Mouse (Mus musculus) T-cell, adult 66 days (primary cell): ENCODE data around the gene Nat8f4. TPM values are rescaled to one million over a fixed set of nuclear protein-coding genes. Genes with fewer than 3 reads are reported as not detected.

Experiments
- total RNA-seq, 2 experiments: library from RNA; stranded (reverse); gene quantifications; 3 replicates in 1 of 2; 4 replicates in 1 of 2; pipeline ENCODE4 v1.2.4; 2023

Nat8f4 gene
- 1 to 10 TPM; 3.1 to 4.0 TPM for total RNA-seq

DNA sequence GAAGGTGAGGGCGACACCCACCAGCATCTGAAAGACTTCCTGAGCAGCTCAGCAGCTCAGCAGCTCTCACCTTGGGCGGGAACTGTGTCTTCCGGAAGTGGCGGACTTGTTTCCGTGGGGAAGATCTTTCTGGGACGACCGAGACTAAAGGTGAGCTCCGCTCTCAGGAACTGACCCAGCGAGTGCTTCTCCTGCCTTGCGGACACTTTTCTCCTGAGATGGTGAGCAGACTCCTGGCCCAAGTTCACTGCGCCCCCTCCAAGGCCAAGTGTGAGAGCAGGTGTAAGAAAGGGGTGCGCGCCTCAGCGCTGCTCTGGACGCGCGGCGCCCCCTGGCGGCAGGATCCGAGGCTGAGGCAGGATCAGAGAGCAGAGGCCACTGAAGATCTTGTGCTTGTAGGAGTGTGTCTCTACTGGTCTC is at the start of gene Nat8f4:
TSS of gene Nat8f4 (minus strand) at position 243 of the 420 bp plus-strand sequence.

DNA sequence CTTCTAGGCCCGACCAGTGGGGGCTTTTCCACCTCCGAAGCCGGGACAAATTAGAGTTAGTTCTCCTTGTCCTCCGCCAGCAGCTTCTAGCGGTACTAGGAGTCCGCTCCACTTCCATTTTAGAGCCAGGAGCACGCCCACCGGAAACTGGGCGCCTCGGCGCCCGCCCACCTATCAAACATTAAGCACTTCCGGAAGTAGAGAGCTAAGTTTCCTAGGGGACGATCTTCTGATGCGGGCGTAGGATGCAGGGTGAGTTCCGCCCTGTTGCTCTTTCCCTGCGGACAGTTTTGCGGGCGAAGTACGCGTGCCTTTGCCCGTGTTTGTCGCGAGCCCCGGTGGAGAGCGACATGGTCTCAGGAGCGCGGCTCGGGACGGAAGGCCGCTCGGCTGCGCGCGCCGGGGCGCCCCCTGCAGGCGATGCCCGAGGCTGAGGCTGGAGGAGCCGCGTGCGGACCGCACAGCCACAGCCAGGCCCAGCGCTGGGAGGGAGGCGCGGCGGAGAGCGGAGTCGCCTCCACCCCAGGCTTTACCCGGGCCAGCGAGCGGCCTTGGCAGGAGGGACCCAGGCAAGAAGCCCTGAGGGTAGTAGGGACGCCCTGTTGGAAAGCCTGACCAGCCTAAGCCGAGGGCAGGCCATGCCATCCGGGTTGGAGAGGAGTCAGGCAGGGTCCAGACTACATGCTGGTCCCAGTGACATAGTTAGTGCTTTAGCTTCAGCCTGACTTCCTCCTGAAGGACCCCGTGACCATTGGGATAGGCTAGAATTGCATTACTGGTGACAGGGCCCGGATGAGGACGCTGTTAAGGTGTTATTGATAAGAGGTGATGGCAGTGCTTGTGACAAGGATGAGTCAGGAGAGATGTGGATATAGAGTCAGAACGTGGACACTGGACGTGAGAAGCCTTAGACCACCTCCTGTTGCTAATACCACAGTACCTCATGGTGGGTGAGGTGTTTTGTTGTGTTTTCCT is 11.1 kb upstream of the Nat8f4 start, which contains the start of gene Nat8f1:
TSS of gene Nat8f1 (minus strand) at position 149 of the 975 bp plus-strand sequence.

DNA sequence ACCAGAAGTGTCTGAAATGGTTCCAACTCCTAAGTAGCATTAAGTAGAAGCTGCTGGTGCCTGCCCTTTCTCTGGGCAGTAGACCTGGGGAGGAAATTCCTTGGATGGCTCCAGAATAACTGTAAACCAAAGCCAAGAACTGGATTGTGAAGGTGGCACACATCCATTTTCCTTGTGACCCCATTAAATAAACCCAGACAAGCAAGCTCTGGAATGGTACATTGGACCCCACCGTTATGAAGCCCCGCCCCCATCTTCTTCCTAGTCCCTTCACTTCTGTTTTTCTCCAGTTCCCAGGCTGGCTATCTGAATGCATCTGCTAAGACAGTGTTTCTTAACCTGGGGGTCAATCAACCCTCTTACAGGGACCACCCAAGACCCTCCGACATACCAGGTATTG is 6.9 kb upstream of the Nat8f4 start, which contains the start of gene Tprkb:
TSS of gene Tprkb (plus strand) at position 279 of the 400 bp plus-strand sequence.

DNA sequence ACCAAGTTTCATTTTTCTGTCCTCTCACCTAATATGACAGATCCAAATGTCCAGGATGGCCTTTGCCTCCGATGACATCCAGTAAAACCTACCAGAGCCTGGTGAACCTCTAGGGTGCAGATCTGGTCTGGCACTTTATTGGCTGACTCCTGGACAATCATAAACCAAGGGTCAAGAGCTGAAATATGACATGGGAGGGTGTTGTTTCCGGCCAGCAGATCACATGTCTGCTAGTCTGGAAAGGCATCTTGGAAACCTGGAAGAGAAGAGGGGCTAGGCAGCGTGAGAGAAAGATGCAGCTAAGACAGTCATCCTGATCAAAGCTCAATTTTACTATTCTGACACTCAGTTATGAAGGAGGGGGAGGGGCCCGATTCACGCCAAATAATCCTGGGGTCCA is 35.7 kb downstream of the Nat8f4 start, which contains the start of gene Nat8f2:
TSS of gene Nat8f2 (minus strand) at position 153 of the 400 bp plus-strand sequence.

Other genes starting within 250 kb of the Nat8f4 start
- not detected for gene Nat8f7, start 191.7 kb downstream of the Nat8f4 start, total RNA-seq
- not detected for gene Nat8f3, start 139.1 kb downstream of the Nat8f4 start, total RNA-seq
- not detected for gene Nat8f6, start 83.9 kb downstream of the Nat8f4 start, total RNA-seq
- not detected for gene Nat8f5, start 83.9 kb downstream of the Nat8f4 start, total RNA-seq
- gene Nat8, start 72.8 kb downstream of the Nat8f4 start, total RNA-seq = not detected
- gene Nat8f2, start 35.7 kb downstream of the Nat8f4 start, total RNA-seq = under 1 TPM; 0.73 to 0.74 TPM
- gene Tprkb, start 7.0 kb upstream of the Nat8f4 start, total RNA-seq = 10 to 100 TPM; 24.6 to 27.0 TPM
- gene Nat8f1, start 10.8 kb upstream of the Nat8f4 start, total RNA-seq = 1 to 10 TPM; 1.7 to 3.6 TPM
- 100 to 1,000 TPM; 252 to 260 TPM for gene Dusp11, start 56.8 kb upstream of the Nat8f4 start, total RNA-seq
- not detected for gene Figla, start 111.3 kb upstream of the Nat8f4 start, total RNA-seq
- gene Add2, start 123.8 kb upstream of the Nat8f4 start, total RNA-seq = 1 to 10 TPM in 1 of 2 experiments, under 1 TPM in 1; 0.98 to 2.0 TPM